Mouse (Mus musculus) kidney, adult 8-10 months (tissue): ENCODE results near the gene Ms4a13.
"Not testable (repeated sequence)": the region's sequence is repeated elsewhere in the genome, so short reads cannot be mapped to it uniquely, and the experiment has no call there.

ENCODE experiments used
- DNase-seq, 2 experiments: peaks; one replicate each; pipeline ENCODE4 v3.0.0; 2022

The Ms4a13 gene

GRCm38 (mm10) chr19:11196546-11196945 lies at the start of gene Ms4a13:
TSS of gene Ms4a13 (minus strand) at chr19:11196737.
- DNase-seq = no peak

- DNase-seq = peak in 1 of 2 experiments; percentile 3
Measured at GRCm38 (mm10) chr19:11244230-11244629, 47.7 kb upstream of the Ms4a13 start.

GRCm38 (mm10) chr19:11242560-11242959 lies 46.0 kb upstream of the Ms4a13 start:
- DNase-seq = no peak

- no peak for DNase-seq
Measured at GRCm38 (mm10) chr19:11235820-11236219, 39.3 kb upstream of the Ms4a13 start.

- no peak for DNase-seq
Measured at GRCm38 (mm10) chr19:11234921-11235735, 38.6 kb upstream of the Ms4a13 start.

GRCm38 (mm10) chr19:11234244-11234643 lies 37.7 kb upstream of the Ms4a13 start:
- no peak for DNase-seq

- DNase-seq = no peak
Measured at GRCm38 (mm10) chr19:11232348-11232747, 35.8 kb upstream of the Ms4a13 start, which contains the start of gene Ms4a12. TSS of gene Ms4a12 (minus strand) at chr19:11232448.

- no peak for DNase-seq
Measured at GRCm38 (mm10) chr19:11192552-11192951, 4.0 kb downstream of the Ms4a13 start.

GRCm38 (mm10) chr19:11184121-11184520 lies 12.4 kb downstream of the Ms4a13 start:
- DNase-seq = peak in 1 of 2 experiments; percentile 7

- DNase-seq = no peak
Measured at GRCm38 (mm10) chr19:11177464-11177863, 19.1 kb downstream of the Ms4a13 start.

GRCm38 (mm10) chr19:11165172-11165571 lies 31.4 kb downstream of the Ms4a13 start, which contains the start of gene 1700025F22Rik:
TSS of gene 1700025F22Rik (minus strand) at chr19:11165320.
- DNase-seq = peak in 1 of 2 experiments; percentile 30

GRCm38 (mm10) chr19:11157890-11158289 lies 38.6 kb downstream of the Ms4a13 start:
- not testable (repeated sequence) for DNase-seq

- DNase-seq = no peak
Measured at GRCm38 (mm10) chr19:11135336-11135735, 61.2 kb downstream of the Ms4a13 start.

- DNase-seq = no peak
Measured at GRCm38 (mm10) chr19:11134852-11135251, 61.7 kb downstream of the Ms4a13 start.

- not testable (repeated sequence) for DNase-seq
Measured at GRCm38 (mm10) chr19:11130776-11131175, 65.8 kb downstream of the Ms4a13 start, which contains the start of gene 1700017D01Rik. TSS of gene 1700017D01Rik (minus strand) at chr19:11130876.

GRCm38 (mm10) chr19:11129702-11130101 lies 66.8 kb downstream of the Ms4a13 start:
- no peak for DNase-seq

- not testable (repeated sequence) for DNase-seq
Measured at GRCm38 (mm10) chr19:11121016-11121420, 75.5 kb downstream of the Ms4a13 start.
